36 mouse cellular contexts compared by ENCODE assay signal in the genomic region with DNA sequence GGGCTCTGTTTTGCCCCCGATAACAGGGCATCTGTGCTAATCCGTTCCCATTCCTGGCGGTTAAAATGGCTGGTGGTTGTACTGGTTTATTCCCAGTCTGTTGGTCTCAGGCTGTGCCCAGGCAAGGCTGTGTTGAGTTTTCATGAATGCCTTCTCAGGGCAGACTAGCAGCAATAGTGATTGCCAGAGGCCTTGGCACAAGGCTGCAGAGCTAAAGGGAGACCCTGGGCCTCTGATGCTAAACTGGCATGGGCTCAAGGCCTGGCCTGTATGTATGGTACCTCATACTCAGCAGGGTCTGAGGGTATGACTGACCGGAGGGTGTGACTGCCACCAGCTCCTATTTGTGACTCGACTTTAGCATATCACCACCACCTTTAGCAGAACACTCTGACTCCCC. TPM values are rescaled to one million over a fixed set of nuclear protein-coding genes. Genes with fewer than 3 reads are reported as not detected.
DNase-seq lines count a peak whose midpoint lies in the region; ATAC-seq and TF ChIP-seq lines count a peak whose summit lies in the region.
"Had no signal": no experiment of that assay in that cellular context is flagged by ENCODE, and none has a peak within 500 bp of the region (broad histone marks: within the 10 kb centered on the region; RNA-seq: fewer than 3 reads in every experiment).

No protein-coding gene starts in this region.

- WGBS in forebrain, embryonic 14.5 days = 91% methylated on average over 5 of the region's 5 CpGs
- 91% methylated on average over 5 of the region's 5 CpGs for WGBS in forebrain, embryonic 13.5 days
- 86% methylated on average over 5 of the region's 5 CpGs for WGBS in midbrain, postnatal 0 days
- WGBS in midbrain, embryonic 14.5 days = 98% methylated on average over 5 of the region's 5 CpGs

- no peaks in the 10 kb centered on the region for H3K27me3 ChIP-seq in forebrain, embryonic 14.5 days (replicated peaks; ENCODE audit: control insufficient read depth, insufficient read depth, low read length)
- H3K27me3 ChIP-seq in forebrain, embryonic 13.5 days = no peaks in the 10 kb centered on the region
- H3K27me3 ChIP-seq in midbrain, postnatal 0 days (ENCODE audit: insufficient read depth, low read length) = no peaks in the 10 kb centered on the region
- no peaks in the 10 kb centered on the region for H3K27me3 ChIP-seq in midbrain, embryonic 14.5 days (ENCODE audit: control insufficient read depth, insufficient read depth, low read length)
- H3K27me3 ChIP-seq: embryonic facial prominence, embryonic 13.5 days; heart, embryonic 13.5 days; hindbrain, embryonic 15.5 days; kidney, embryonic 15.5 days; limb, embryonic 12.5 days; liver, embryonic 15.5 days; neural tube, embryonic 13.5 days had no signal

- H3K4me1 ChIP-seq in forebrain, embryonic 14.5 days (ENCODE audit: control insufficient read depth, insufficient read depth, low read length) = peaks cover 24% of the 10 kb centered on the region
- H3K4me1 ChIP-seq in forebrain, embryonic 13.5 days = peaks cover 47% of the 10 kb centered on the region
- H3K4me1 ChIP-seq in midbrain, postnatal 0 days (ENCODE audit: insufficient read depth, low read length) = no peaks in the 10 kb centered on the region
- peaks cover 19% of the 10 kb centered on the region for H3K4me1 ChIP-seq in midbrain, embryonic 14.5 days (ENCODE audit: control insufficient read depth, insufficient read depth, low read length)

- peaks cover 21% of the 10 kb centered on the region for H3K36me3 ChIP-seq in forebrain, embryonic 14.5 days (ENCODE audit: control insufficient read depth, insufficient read depth, low read length)
- peaks cover 29% of the 10 kb centered on the region for H3K36me3 ChIP-seq in forebrain, embryonic 13.5 days (ENCODE audit: poor library complexity, severe bottlenecking)
- peaks cover 10% of the 10 kb centered on the region for H3K36me3 ChIP-seq in midbrain, postnatal 0 days (ENCODE audit: insufficient read depth, low read length)
- H3K36me3 ChIP-seq in midbrain, embryonic 14.5 days (ENCODE audit: control insufficient read depth, insufficient read depth, low read length) = peaks cover 25% of the 10 kb centered on the region

- no peak overlapping the region for H3K4me3 ChIP-seq in forebrain, embryonic 14.5 days (ENCODE audit: low read depth, low read length)
- no peak overlapping the region for H3K4me3 ChIP-seq in forebrain, embryonic 13.5 days
- no peak overlapping the region for H3K4me3 ChIP-seq in layer of hippocampus, adult 2 months
- H3K4me3 ChIP-seq in midbrain, postnatal 0 days (ENCODE audit: low read depth, low read length) = no peak overlapping the region
- no peak overlapping the region for H3K4me3 ChIP-seq in midbrain, embryonic 14.5 days (replicated peaks; ENCODE audit: low read depth, low read length)
- H3K4me3 ChIP-seq: embryonic facial prominence, embryonic 13.5 days; forebrain, embryonic 10.5 days; heart, embryonic 13.5 days; hindbrain, embryonic 15.5 days; kidney, embryonic 15.5 days; limb, embryonic 12.5 days; liver, embryonic 15.5 days; neural tube, embryonic 13.5 days had no signal

- no peaks in the 10 kb centered on the region for H3K9me3 ChIP-seq in forebrain, embryonic 14.5 days (replicated peaks; ENCODE audit: control insufficient read depth, low read length)
- no peaks in the 10 kb centered on the region for H3K9me3 ChIP-seq in forebrain, embryonic 13.5 days (replicated peaks)
- no peaks in the 10 kb centered on the region for H3K9me3 ChIP-seq in midbrain, postnatal 0 days (ENCODE audit: low read length)
- no peaks in the 10 kb centered on the region for H3K9me3 ChIP-seq in midbrain, embryonic 14.5 days (ENCODE audit: control insufficient read depth, low read length)
- H3K9me3 ChIP-seq: embryonic facial prominence, embryonic 13.5 days; forebrain, embryonic 10.5 days; heart, embryonic 13.5 days; hindbrain, embryonic 15.5 days; kidney, embryonic 15.5 days; limb, embryonic 12.5 days; liver, embryonic 15.5 days; neural tube, embryonic 13.5 days had no signal

- no peak for TF ChIP-seq CTCF in layer of hippocampus, adult 2 months (conservative IDR thresholded peaks at IDR 0.05)
- no peak for TF ChIP-seq CTCF in midbrain, postnatal 0 days (IDR thresholded peaks at IDR 0.05)

- DNase-seq in forebrain, embryonic 14.5 days (ENCODE audit: low spot score) = no peak
- no peak for DNase-seq in layer of hippocampus, adult 2 months (ENCODE audit: low spot score in 2 of 2)
- DNase-seq in layer of hippocampus, adult 11-12 months (ENCODE audit: low spot score) = no peak
- DNase-seq in midbrain, postnatal 0 days (ENCODE audit: low spot score) = no peak
- DNase-seq in midbrain, embryonic 14.5 days = no peak
- DNase-seq in embryo, embryonic 9.5 days (ENCODE audit: extremely low spot score) = no peak
- DNase-seq: B cell, adult 2 months; cerebellum, adult 18-20 months; cerebellum, postnatal 36 days; embryo, embryonic 11 days; heart, postnatal 10 days; kidney, adult 18-20 months; kidney, postnatal 25 days; lung, embryonic 14.5 days; right cerebral cortex, postnatal 4 days; thymus, postnatal 4 days had no signal

- 0 out of 2 replicates have a peak overlapping the region, but pooled peaks have one; percentile 18 for H3K27ac ChIP-seq in forebrain, embryonic 14.5 days (ENCODE audit: low read depth, low read length)
- H3K27ac ChIP-seq in forebrain, embryonic 13.5 days = no peak overlapping the region
- peak overlapping the region; percentile 82 for H3K27ac ChIP-seq in layer of hippocampus, adult 2 months
- H3K27ac ChIP-seq in midbrain, postnatal 0 days (ENCODE audit: low read depth, low read length) = peak overlapping the region; percentile 26; the same call in 1 of the 2 replicates
- no peak overlapping the region for H3K27ac ChIP-seq in midbrain, embryonic 14.5 days (replicated peaks; ENCODE audit: low read depth, low read length)
- H3K27ac ChIP-seq: embryonic facial prominence, embryonic 13.5 days; forebrain, embryonic 10.5 days; heart, embryonic 13.5 days; hindbrain, embryonic 15.5 days; kidney, embryonic 15.5 days; limb, embryonic 12.5 days; liver, embryonic 15.5 days; neural tube, embryonic 13.5 days; stomach, postnatal 0 days had no signal

- H3K9ac ChIP-seq in forebrain, embryonic 14.5 days (ENCODE audit: low read length) = no peak overlapping the region
- H3K9ac ChIP-seq in forebrain, embryonic 13.5 days = no peak overlapping the region
- H3K9ac ChIP-seq in midbrain, postnatal 0 days (replicated peaks; ENCODE audit: low read length, poor library complexity, severe bottlenecking) = no peak overlapping the region
- no peak overlapping the region for H3K9ac ChIP-seq in midbrain, embryonic 14.5 days (replicated peaks; ENCODE audit: low read length)
- H3K9ac ChIP-seq: embryonic facial prominence, embryonic 13.5 days; heart, embryonic 13.5 days; hindbrain, embryonic 15.5 days; kidney, embryonic 15.5 days; limb, embryonic 12.5 days; liver, embryonic 15.5 days; lung, embryonic 14.5 days; neural tube, embryonic 13.5 days had no signal

- H3K4me2 ChIP-seq in forebrain, embryonic 14.5 days (ENCODE audit: low read length) = no peak overlapping the region
- H3K4me2 ChIP-seq in forebrain, embryonic 13.5 days = no peak overlapping the region
- no peak overlapping the region for H3K4me2 ChIP-seq in midbrain, postnatal 0 days (ENCODE audit: low read depth, low read length, poor library complexity, severe bottlenecking)
- no peak overlapping the region for H3K4me2 ChIP-seq in midbrain, embryonic 14.5 days (ENCODE audit: low read length)
- H3K4me2 ChIP-seq: embryonic facial prominence, embryonic 13.5 days; heart, embryonic 13.5 days; hindbrain, embryonic 15.5 days; kidney, embryonic 15.5 days; limb, embryonic 12.5 days; liver, embryonic 15.5 days; lung, embryonic 14.5 days; neural tube, embryonic 13.5 days had no signal

- ATAC-seq in forebrain, embryonic 14.5 days = no peak
- no peak for ATAC-seq in forebrain, embryonic 13.5 days
- no peak for ATAC-seq in midbrain, postnatal 0 days (ENCODE audit: low FRiP score)
- ATAC-seq in midbrain, embryonic 14.5 days (ENCODE audit: low FRiP score, low TSS enrichment) = no peak
- ATAC-seq: midbrain, embryonic 16.5 days had no signal

RNA-seq across cellular contexts. Expression of gene Akt2, which starts 19.5 kb away (rescaled TPM):
- 80.6 and 85.8 TPM in 2 replicates for polyA plus RNA-seq in forebrain, embryonic 14.5 days (2014; fragmentation: Nextera tagmentation; extraction: Ambion mirVana)
- polyA plus RNA-seq in forebrain, embryonic 13.5 days (2015; fragmentation: Nextera tagmentation; extraction: Ambion mirVana) = 75.2 and 82.2 TPM in 2 replicates
- total RNA-seq in layer of hippocampus, adult 2 months (2021) = 10 to 100 TPM; 87.0 to 99.1 TPM
- total RNA-seq in midbrain, postnatal 0 days (2014; rRNA removed) = 42.8 and 46.7 TPM in 2 replicates
- polyA plus RNA-seq in midbrain, postnatal 0 days (2015; fragmentation: Nextera tagmentation; extraction: Ambion mirVana) = 37.7 and 38.1 TPM in 2 replicates
- polyA plus RNA-seq in midbrain, embryonic 14.5 days (2014; fragmentation: Nextera tagmentation; extraction: Ambion mirVana) = 51.0 and 67.0 TPM in 2 replicates

RNA-seq across cellular contexts. Expression of gene Ttc9b, which starts 42.8 kb away (rescaled TPM):
- polyA plus RNA-seq in forebrain, embryonic 14.5 days (2014; fragmentation: Nextera tagmentation; extraction: Ambion mirVana) = 69.3 and 73.8 TPM in 2 replicates
- 37.3 and 42.7 TPM in 2 replicates for polyA plus RNA-seq in forebrain, embryonic 13.5 days (2015; fragmentation: Nextera tagmentation; extraction: Ambion mirVana)
- 10 to 100 TPM; 42.6 to 47.5 TPM for total RNA-seq in layer of hippocampus, adult 2 months (2021)
- total RNA-seq in midbrain, postnatal 0 days (2014; rRNA removed) = 111 and 114 TPM in 2 replicates
- polyA plus RNA-seq in midbrain, postnatal 0 days (2015; fragmentation: Nextera tagmentation; extraction: Ambion mirVana) = 125 and 133 TPM in 2 replicates
- 71.3 and 104 TPM in 2 replicates for polyA plus RNA-seq in midbrain, embryonic 14.5 days (2014; fragmentation: Nextera tagmentation; extraction: Ambion mirVana)
- total RNA-seq: adrenal gland, adult 18-20 months; gastrocnemius, adult 8-10 months; heart, adult 8-10 months; heart, postnatal 10 days; hematopoietic stem cell, adult 5-6 weeks; liver, adult 2 months; megakaryocyte-erythroid progenitor cell, adult 5-6 weeks had no signal
- polyA plus RNA-seq: gonadal fat pad, adult 2 months; liver, adult 2 months; spleen, adult 2 months; thymus, postnatal 0 days had no signal

RNA-seq across cellular contexts. Expression of gene 2310022A10Rik, which starts 57.8 kb away (rescaled TPM):
- 26.3 and 31.2 TPM in 2 replicates for polyA plus RNA-seq in forebrain, embryonic 14.5 days (2014; fragmentation: Nextera tagmentation; extraction: Ambion mirVana)
- 35.1 and 36.5 TPM in 2 replicates for polyA plus RNA-seq in forebrain, embryonic 13.5 days (2015; fragmentation: Nextera tagmentation; extraction: Ambion mirVana)
- total RNA-seq in layer of hippocampus, adult 2 months (2021) = 10 to 100 TPM; 25.5 to 25.6 TPM
- total RNA-seq in midbrain, postnatal 0 days (2014; rRNA removed) = 7.9 and 12.5 TPM in 2 replicates
- 29.1 and 31.0 TPM in 2 replicates for polyA plus RNA-seq in midbrain, postnatal 0 days (2015; fragmentation: Nextera tagmentation; extraction: Ambion mirVana)
- 26.3 and 35.3 TPM in 2 replicates for polyA plus RNA-seq in midbrain, embryonic 14.5 days (2014; fragmentation: Nextera tagmentation; extraction: Ambion mirVana)

RNA-seq across cellular contexts. Expression of gene Pld3, which starts 57.9 kb away (rescaled TPM):
- 98.6 and 108 TPM in 2 replicates for polyA plus RNA-seq in forebrain, embryonic 14.5 days (2014; fragmentation: Nextera tagmentation; extraction: Ambion mirVana)
- 68.2 and 72.8 TPM in 2 replicates for polyA plus RNA-seq in forebrain, embryonic 13.5 days (2015; fragmentation: Nextera tagmentation; extraction: Ambion mirVana)
- total RNA-seq in layer of hippocampus, adult 2 months (2021) = 100 to 1,000 TPM; 573 to 583 TPM
- 239 and 286 TPM in 2 replicates for total RNA-seq in midbrain, postnatal 0 days (2014; rRNA removed)
- 275 and 319 TPM in 2 replicates for polyA plus RNA-seq in midbrain, postnatal 0 days (2015; fragmentation: Nextera tagmentation; extraction: Ambion mirVana)
- 114 and 134 TPM in 2 replicates for polyA plus RNA-seq in midbrain, embryonic 14.5 days (2014; fragmentation: Nextera tagmentation; extraction: Ambion mirVana)

Comparison
In these comparisons a context has a peak if more than half of its experiments do, and no peak if none do; other contexts are left out.
1. H3K27ac ChIP-seq: peak in forebrain, embryonic 14.5 days (single experiment), layer of hippocampus, adult 2 months (single experiment) and midbrain, postnatal 0 days (single experiment); none in forebrain, embryonic 13.5 days (single experiment) and midbrain, embryonic 14.5 days (single experiment).